Mouse (Mus musculus) small intestine, adult 2 months (tissue): Measurements from ENCODE around the gene Stip1. TPM values are rescaled to one million over a fixed set of nuclear protein-coding genes. Genes with fewer than 3 reads are reported as not detected.

Source experiments
- H3K27ac ChIP-seq: fragments of 200-500 bp; 2 replicates; pipeline ENCODE4 v1.5.1; 2012; ENCODE audit warnings: low read depth, low read length, control low read depth, inconsistent platforms; ENCODE audit not compliant: insufficient read depth
- H3K27me3 ChIP-seq: fragments of 200-500 bp; 2 replicates; pipeline ENCODE4 v1.6.1; 2012; ENCODE audit warnings: mild to moderate bottlenecking, moderate library complexity, low read length, inconsistent platforms; ENCODE audit not compliant: control insufficient read depth, insufficient read depth
- H3K36me3 ChIP-seq: fragments of 200-500 bp; 2 replicates; pipeline ENCODE4 v1.6.1; 2012; ENCODE audit warnings: mild to moderate bottlenecking, low read length, control low read depth, inconsistent platforms; ENCODE audit not compliant: control insufficient read depth, insufficient read depth
- H3K4me1 ChIP-seq: fragments of 200-500 bp; 2 replicates; pipeline ENCODE4 v1.6.1; 2012; ENCODE audit warnings: low read length, inconsistent platforms, mixed read lengths; ENCODE audit not compliant: control insufficient read depth, insufficient read depth, insufficient read length
- H3K4me3 ChIP-seq: fragments of 200-500 bp; 2 replicates; pipeline ENCODE4 v1.5.1; 2012; ENCODE audit warnings: low read depth, mild to moderate bottlenecking, control low read depth, inconsistent platforms, low read length, moderate library complexity
- CTCF ChIP-seq: fragments of 200-500 bp; IDR thresholded peaks from 2 replicates; pipeline ENCODE4 v1.5.1; 2012; ENCODE audit warnings: low read depth, mild to moderate bottlenecking, control low read depth, inconsistent platforms, low read length, moderate library complexity, mixed read lengths; ENCODE audit not compliant: insufficient replicate concordance, insufficient read length; ENCODE audit errors: extremely low read depth
- POLR2A ChIP-seq: fragments of 200-500 bp; IDR thresholded peaks from 2 replicates; pipeline ENCODE4 v1.6.1; 2012; ENCODE audit warnings: low read depth, mild to moderate bottlenecking, control low read depth, inconsistent platforms, low read length, moderate library complexity
- WGBS: fragments of 180-500 bp; shearing (Covaris S2); methylation state at CpG from one replicate; pipeline ENCODE4 v1.1.7; 2018; 5-methylcytosine and 5-hydroxymethylcytosine counted together
- polyA plus RNA-seq: library from polyadenylated mRNA; depleted of rRNA; stranded (reverse); fragments of >200 nt; gene quantifications from 2 replicates; pipeline ENCODE4 v1.2.3, GENCODE M21; 2012

Stip1 gene
- polyA plus RNA-seq, 1 experiment = 21.4 TPM

DNA sequence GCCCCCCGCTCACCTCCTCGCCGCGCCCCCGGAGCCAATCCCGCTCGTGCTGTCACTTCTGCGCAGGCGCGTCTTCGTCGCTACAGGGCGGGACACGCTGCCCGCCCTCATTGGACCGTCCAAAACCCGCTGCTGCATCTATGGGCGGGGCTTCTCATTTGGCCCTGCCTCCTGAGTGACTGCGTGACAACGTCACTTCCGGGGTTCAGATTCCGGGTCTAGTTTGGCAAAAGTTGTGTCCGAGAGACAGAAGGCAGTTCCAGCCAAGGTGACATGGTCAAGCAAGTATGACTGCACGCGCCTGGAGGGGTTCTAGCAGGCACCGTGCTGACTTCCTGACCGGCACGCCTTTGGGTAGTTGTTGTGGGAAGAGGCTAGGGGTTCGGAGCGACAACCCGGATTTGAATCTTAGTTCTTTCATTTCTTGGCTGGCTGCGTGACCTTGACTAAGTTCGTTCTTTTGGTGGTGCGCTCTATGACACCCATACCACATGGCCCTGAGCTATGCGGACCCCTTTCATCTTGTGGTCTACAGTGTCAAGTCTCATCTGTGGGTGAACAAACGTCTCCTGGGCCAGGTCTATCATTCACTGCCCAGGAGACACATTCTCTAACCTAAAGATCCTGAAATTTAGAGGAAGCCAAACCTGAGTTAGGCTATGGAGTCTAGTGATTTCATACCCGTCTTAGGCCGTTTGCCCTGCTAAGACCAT is 59.2 kb downstream of the Stip1 start, which contains the start of gene Fkbp2:
Fkbp2 (minus strand) TSS at position 121 of the 713 bp plus-strand sequence.
- Histone ChIP-seq H3K4me3 (peak within 1 kb of the TSS; percentile 67), H3K4me1 (peaks cover 15% of the 10 kb centered on the region), H3K27ac (peak within 1 kb of the TSS; percentile 85), H3K36me3 (peaks cover 11% of the 10 kb centered on the region), H3K27me3 (no peaks in the 10 kb centered on the region)
- peak; percentile 96 for TF ChIP-seq POLR2A
- TF ChIP-seq CTCF = no peak
- WGBS = under 1% methylated on average over 38 of the region's 38 CpGs

DNA sequence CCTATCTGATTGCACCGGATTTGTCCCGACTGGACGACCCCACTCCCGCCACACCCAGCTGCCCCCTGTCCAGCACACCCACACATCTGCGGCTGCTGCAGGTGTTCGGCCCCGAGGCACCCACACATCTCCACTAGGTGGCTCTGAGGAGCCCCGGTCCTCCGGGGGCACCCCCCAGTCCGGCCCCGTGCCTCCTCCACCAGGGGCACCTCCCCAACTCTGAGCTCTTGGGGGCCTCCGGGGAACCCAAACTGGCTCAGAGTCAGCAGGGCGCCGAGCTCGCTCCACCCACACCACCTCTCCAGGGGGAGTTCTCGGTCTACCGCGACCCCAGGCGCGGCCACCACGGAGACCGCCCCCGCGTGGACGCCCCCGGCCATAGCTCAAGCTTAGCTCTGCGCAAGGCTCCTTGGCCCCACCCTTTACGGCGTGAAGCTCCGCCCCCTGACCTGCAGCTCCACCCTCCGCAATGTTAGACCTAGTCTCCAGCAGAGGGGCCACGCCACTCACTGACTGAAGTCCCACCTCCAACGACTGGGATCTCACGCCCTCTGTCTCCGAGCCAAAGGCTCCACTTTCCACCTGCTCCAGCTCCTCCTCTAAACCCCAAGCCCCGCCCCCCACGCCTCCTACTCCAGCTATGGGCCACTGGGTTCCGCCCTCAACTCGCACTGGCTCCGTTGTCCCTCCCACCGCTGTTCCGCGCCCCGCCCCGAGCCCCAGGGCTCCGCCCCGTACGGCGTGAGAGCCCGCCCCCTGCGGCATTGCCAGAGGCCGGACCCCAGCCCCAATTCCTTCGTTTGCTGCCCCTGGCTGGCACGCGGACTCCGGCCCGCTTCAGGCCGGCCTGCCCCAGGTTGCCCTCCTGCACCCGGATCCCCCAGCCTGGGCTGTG is 60.0 kb downstream of the Stip1 start:
- peak overlapping the region; percentile 81 for H3K27ac ChIP-seq
- peak overlapping the region; percentile 67 for H3K4me3 ChIP-seq
- peaks cover 15% of the 10 kb centered on the region for H3K4me1 ChIP-seq
- H3K27me3 ChIP-seq = no peaks in the 10 kb centered on the region
- TF ChIP-seq CTCF (peak; percentile 89), POLR2A (no peak; the same call in 1 of the 2 replicates)
- under 1% methylated on average over 59 of the region's 59 CpGs for WGBS
- H3K36me3 ChIP-seq = peaks cover 11% of the 10 kb centered on the region

DNA sequence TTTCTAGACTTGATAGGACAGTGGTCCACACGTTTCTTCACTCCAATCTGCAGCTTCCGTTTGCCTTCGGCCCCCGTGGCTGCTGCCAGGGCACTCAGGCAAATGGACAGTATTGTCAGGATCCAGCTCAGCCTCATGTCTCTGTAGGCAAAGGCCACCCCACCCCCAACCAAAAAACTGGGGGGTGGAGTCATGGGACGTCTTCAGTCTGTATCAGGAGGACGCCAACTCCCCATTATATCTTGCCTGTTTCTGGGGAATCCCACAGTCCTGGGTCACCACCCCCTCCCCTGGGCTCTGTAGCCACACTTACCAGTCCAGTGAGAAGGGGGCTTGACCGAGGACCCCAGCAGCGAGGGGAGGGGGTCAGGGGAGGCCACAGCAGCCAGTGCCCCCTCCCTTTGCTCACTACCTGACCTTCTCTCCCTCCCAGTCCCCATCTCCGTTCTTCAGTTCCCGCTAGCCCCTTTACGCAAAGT is 60.7 kb downstream of the Stip1 start:
- WGBS = 6% methylated on average over 11 of the region's 11 CpGs
- Histone ChIP-seq H3K36me3 (peaks cover 11% of the 10 kb centered on the region), H3K27me3 (no peaks in the 10 kb centered on the region), H3K27ac (peak overlapping the region; percentile 45), H3K4me3 (peak overlapping the region; percentile 67), H3K4me1 (peaks cover 16% of the 10 kb centered on the region)
- TF ChIP-seq CTCF (no peak), POLR2A (no peak)

DNA sequence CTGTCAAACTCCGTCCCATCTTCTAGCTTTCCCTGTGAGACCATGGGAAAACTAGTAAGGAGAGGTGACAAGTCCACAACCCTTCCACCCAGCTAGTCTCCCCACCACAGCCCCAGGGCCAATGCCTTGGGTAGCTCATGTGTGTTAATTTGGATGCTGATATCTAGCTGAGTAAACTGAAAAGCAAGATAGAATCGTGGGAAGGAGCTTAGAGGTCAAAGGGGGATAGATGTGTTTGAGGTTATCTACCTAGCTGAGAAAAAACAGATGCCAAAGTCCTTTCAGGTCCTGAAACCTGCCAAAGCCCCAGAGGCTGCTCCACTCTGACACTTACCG is 61.2 kb downstream of the Stip1 start:
- no peak for TF ChIP-seq POLR2A
- no peak for TF ChIP-seq CTCF
- Histone ChIP-seq H3K27me3 (no peaks in the 10 kb centered on the region), H3K27ac (peak overlapping the region; percentile 45), H3K4me3 (no peak overlapping the region), H3K4me1 (peaks cover 18% of the 10 kb centered on the region), H3K36me3 (peaks cover 11% of the 10 kb centered on the region)
- 26% methylated on average over 3 of the region's 3 CpGs for WGBS

DNA sequence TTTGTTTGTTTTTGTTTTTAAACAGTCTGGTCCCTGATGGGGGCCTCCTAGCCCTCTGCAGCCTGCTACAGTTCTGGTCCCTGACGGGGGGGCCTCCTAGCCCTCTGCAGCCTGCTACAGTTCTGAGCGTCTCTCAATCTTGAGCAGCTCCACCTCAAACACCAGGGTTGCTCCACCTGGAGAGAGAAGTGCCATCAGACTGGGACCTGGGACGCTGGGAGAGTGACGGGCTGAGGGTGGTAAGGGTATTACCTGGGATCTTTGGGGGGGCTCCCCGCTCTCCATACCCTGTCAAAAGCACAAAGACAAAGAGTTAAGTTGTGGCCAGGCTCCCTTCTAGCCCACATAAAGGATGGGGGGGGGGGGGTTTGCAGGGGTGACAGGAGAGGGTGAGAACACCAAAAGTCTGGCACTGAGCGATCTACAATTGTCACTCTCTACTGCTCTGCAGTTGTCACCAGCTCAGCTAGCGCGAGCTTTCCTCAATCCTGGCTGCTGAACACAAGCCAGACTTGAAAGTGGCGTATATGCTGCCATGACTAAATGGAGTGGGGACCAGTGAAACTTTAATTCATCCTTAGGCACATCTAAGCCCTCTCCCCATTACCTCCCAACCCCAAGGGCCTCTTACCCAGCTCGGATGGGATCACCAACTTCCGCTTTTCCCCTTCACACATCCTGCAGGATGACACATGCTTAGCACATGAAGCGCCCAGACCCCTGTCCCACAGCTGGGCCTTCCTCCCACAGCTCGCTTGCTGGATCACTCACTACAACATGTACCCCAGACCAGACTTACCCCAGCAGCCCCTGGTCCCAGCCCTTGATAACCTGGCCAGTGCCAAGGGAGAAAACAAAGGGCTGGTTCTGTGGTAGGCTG is 61.8 kb downstream of the Stip1 start:
- peaks cover 11% of the 10 kb centered on the region for H3K36me3 ChIP-seq
- peak overlapping the region; percentile 45 for H3K27ac ChIP-seq
- H3K27me3 ChIP-seq = no peaks in the 10 kb centered on the region
- H3K4me3 ChIP-seq = no peak overlapping the region
- TF ChIP-seq CTCF = no peak
- no peak for TF ChIP-seq POLR2A
- H3K4me1 ChIP-seq = peaks cover 18% of the 10 kb centered on the region
- WGBS = 82% methylated on average over 13 of the region's 13 CpGs
